Mouse (Mus musculus): ENCODE results near the gene Neurl2. TPM values are rescaled to one million over a fixed set of nuclear protein-coding genes. Genes with fewer than 3 reads are reported as not detected.

The Neurl2 gene
- polyA plus RNA-seq, 2 experiments = 0.70 to 1.0 TPM

DNA sequence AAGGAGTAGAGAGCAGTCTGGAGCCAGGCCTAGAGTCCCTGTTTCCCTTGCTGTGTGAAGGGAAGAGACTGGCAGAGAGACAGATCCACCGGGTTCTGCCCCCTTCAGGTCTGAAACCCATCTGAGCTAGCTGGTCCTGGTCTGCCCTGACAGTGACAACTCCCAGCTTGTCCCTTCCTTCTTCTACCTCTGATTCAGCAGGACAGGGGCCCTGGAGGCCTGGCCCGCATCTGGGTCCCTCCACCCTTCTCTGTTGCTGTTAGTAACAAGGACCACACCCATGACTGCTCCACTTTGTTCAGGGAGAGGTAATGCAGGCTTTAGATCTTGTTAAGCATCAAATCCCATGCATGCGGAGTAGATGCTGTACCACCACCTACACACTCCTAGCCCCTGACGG is 44.8 kb downstream of the Neurl2 start:
- TF ChIP-seq CTCF (IDR thresholded peaks at IDR 0.05; ENCODE audit: low read depth) (0 out of 2 replicates have a peak, but pooled peaks have one; percentile 17), EP300 (IDR thresholded peaks at IDR 0.05; ENCODE audit: low read depth) (no peak)
- 61% methylated on average over 4 of the region's 4 CpGs for WGBS (ENCODE audit: insufficient replicate concordance)
- ATAC-seq (ENCODE audit: insufficient read depth) = peak; percentile 36
- no peaks in the 10 kb centered on the region for H3K9me3 ChIP-seq (ENCODE audit: control insufficient read depth, low read length)
- peaks cover 7% of the 10 kb centered on the region for H3K27me3 ChIP-seq (ENCODE audit: control insufficient read depth, insufficient read depth, low read length)
- no peak for DNase-seq (ENCODE audit: low read depth in 3 of 3, low spot score in 3 of 3)
- H3K9ac ChIP-seq (replicated peaks) = no peak overlapping the region
- peaks cover 5% of the 10 kb centered on the region for H3K36me3 ChIP-seq (replicated peaks; ENCODE audit: control insufficient read depth, insufficient read depth, low read depth)
- H3K27ac ChIP-seq = no peak overlapping the region
- peaks cover 14 to 28% of the 10 kb centered on the region in 2 experiments for H3K4me1 ChIP-seq (replicated peaks; ENCODE audit: control insufficient read depth in 2 of 2, insufficient read depth in 2 of 2, low read length in 1 of 2)
- peak overlapping the region; percentile 9 for H3K4me2 ChIP-seq (ENCODE audit: low read depth)
- no peak overlapping the region for H3K4me3 ChIP-seq (ENCODE audit: insufficient read depth in 1 of 2, low read depth in 2 of 2, low read length in 2 of 2)

DNA sequence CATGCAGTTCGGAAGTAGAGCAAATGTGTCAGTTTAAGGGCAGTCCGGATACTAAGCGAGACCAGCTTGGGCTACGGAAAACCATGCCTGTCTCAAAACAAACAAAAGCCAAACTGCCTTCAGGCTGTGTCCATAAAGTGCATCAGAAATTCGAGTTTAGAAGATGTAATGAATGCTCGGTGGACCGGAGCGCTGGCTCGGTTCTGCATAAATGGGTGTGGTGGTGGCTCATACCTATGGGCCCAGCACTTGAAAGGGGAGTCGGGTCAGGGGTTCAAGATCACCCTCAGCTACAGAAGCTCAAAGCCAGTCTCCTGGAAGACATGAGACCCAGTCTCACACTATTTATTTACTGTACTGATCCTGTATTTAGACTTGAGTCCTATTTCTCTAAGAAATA is 45.5 kb downstream of the Neurl2 start:
- H3K9ac ChIP-seq (replicated peaks) = no peak overlapping the region
- peaks cover 14 to 28% of the 10 kb centered on the region in 2 experiments for H3K4me1 ChIP-seq (replicated peaks; ENCODE audit: control insufficient read depth in 2 of 2, insufficient read depth in 2 of 2, low read length in 1 of 2)
- H3K27ac ChIP-seq = no peak overlapping the region
- WGBS (ENCODE audit: insufficient replicate concordance) = 85% methylated on average over 10 of the region's 10 CpGs
- ATAC-seq (ENCODE audit: insufficient read depth) (no peak), DNase-seq (ENCODE audit: low read depth in 3 of 3, low spot score in 3 of 3) (no peak)
- H3K9me3 ChIP-seq (ENCODE audit: control insufficient read depth, low read length) = no peaks in the 10 kb centered on the region
- peaks cover 5% of the 10 kb centered on the region for H3K36me3 ChIP-seq (replicated peaks; ENCODE audit: control insufficient read depth, insufficient read depth, low read depth)
- H3K4me2 ChIP-seq (ENCODE audit: low read depth) = no peak overlapping the region
- no peak overlapping the region for H3K4me3 ChIP-seq (ENCODE audit: insufficient read depth in 1 of 2, low read depth in 2 of 2, low read length in 2 of 2)
- TF ChIP-seq EP300 (IDR thresholded peaks at IDR 0.05; ENCODE audit: low read depth) = no peak
- TF ChIP-seq CTCF (IDR thresholded peaks at IDR 0.05; ENCODE audit: low read depth) = no peak
- peaks cover 7% of the 10 kb centered on the region for H3K27me3 ChIP-seq (ENCODE audit: control insufficient read depth, insufficient read depth, low read length)

DNA sequence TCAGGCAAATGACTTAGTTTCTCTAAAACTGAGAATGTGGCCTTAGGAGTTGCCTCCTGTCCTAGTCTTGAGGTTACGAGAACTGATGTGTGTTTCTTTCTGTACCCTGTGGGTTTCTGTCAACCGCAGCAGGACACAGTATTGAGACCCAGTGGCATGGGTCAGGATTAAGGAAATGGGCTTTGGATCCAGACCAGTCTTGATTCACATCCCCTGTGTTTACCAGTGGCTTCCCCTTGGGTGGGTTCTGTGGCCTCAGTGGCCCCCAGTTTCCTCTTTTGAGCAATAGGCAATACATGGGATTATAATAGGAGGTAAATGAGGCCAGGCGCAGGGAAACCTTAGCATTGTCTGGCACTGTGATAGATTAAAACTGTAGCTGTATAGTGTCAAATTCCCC is 46.2 kb downstream of the Neurl2 start:
- no peaks in the 10 kb centered on the region for H3K9me3 ChIP-seq (ENCODE audit: control insufficient read depth, low read length)
- WGBS (ENCODE audit: insufficient replicate concordance) = 70% methylated on average over 3 of the region's 3 CpGs
- peaks cover 2% of the 10 kb centered on the region for H3K36me3 ChIP-seq (replicated peaks; ENCODE audit: control insufficient read depth, insufficient read depth, low read depth)
- no peak overlapping the region; the same call in 1 of the 2 replicates for H3K4me2 ChIP-seq (ENCODE audit: low read depth)
- H3K4me3 ChIP-seq (ENCODE audit: insufficient read depth in 1 of 2, low read depth in 2 of 2, low read length in 2 of 2) = no peak overlapping the region
- H3K27ac ChIP-seq = no peak overlapping the region
- peaks cover 14 to 28% of the 10 kb centered on the region in 2 experiments for H3K4me1 ChIP-seq (replicated peaks; ENCODE audit: control insufficient read depth in 2 of 2, insufficient read depth in 2 of 2, low read length in 1 of 2)
- no peak for TF ChIP-seq EP300 (IDR thresholded peaks at IDR 0.05; ENCODE audit: low read depth)
- TF ChIP-seq CTCF (IDR thresholded peaks at IDR 0.05; ENCODE audit: low read depth) = no peak
- ATAC-seq (ENCODE audit: insufficient read depth) = no peak
- DNase-seq (ENCODE audit: low read depth in 3 of 3, low spot score in 3 of 3) = no peak
- H3K27me3 ChIP-seq (ENCODE audit: control insufficient read depth, insufficient read depth, low read length) = peaks cover 7% of the 10 kb centered on the region
- H3K9ac ChIP-seq (replicated peaks) = no peak overlapping the region

DNA sequence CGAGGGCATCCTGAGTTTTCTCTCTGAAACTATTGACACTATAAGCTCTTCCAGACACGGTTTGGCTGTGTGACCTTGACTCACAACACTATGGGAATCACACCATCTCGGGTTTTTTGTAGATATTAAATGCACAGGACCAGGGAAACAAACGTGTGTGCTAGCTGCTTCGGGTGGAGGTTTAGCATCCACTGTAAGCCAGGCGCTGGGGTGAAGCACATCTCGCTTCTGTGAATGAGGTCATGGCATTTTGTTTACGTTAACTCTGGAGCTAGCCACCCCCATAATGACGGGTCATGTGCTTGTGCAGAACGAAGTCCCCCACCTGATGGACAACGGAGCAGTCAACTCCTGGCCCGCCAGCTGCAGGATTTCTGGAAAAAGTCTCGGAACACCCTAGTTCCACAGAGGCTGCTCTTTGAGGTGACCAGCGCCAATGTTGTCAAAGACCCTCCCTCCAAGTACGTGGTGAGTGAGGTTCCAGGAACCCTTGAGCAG is 46.8 kb downstream of the Neurl2 start:
- DNase-seq (ENCODE audit: low read depth in 3 of 3, low spot score in 3 of 3) = no peak
- TF ChIP-seq EP300 (IDR thresholded peaks at IDR 0.05; ENCODE audit: low read depth) (no peak), CTCF (IDR thresholded peaks at IDR 0.05; ENCODE audit: low read depth) (no peak)

DNA sequence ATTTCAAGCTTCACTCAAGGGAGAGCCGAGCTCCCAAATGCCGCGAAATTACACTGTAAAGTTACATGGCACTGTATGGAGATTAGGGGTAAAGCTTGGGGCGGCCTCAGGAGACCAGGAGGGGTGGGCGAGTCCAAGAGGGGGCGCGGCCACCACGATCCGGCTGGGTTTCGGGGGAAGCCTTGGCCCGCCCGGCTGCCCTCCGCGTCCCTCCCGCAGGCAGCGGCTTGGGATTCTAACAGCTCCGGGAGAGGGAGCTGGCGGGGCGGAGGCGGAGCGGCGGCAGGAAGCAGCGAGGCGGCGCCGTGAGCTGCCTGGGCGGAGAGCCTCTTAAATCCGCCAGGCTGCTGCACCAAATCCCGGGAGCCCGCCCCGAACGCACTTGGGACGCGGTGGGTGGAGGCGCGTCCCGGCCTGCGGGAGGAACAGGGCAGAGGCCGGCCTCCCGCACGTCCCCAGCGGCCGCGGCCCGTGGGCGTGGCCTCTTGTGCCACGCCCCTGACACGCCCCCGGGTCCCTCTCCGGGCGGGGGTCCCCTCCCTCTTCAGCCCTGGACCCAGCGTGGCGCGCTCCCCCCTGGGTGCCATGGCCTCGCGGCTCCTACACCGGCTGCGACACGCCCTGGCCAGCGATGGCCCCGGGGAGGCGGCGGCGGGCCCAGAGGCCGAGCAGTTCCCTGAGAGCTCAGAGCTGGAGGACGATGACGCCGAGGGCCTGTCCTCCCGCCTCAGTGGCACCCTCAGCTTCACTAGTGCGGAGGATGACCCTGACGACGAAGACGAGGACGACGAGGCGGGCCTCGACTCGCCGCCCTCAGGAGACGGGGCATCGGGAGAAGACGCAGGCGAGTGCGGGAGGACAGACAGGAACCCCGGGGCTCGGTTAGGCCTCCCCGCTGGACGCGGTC is 47.5 kb downstream of the Neurl2 start, which contains the start of gene Snx21:
Gene Snx21, plus strand, starts transcription at position 343 of the 907 bp plus-strand sequence.
- Histone ChIP-seq H3K4me1 (replicated peaks; ENCODE audit: control insufficient read depth in 2 of 2, insufficient read depth in 2 of 2, low read length in 1 of 2) (peaks cover 14 to 28% of the 10 kb centered on the region in 2 experiments), H3K9ac (replicated peaks) (peak within 1 kb of the TSS; percentile 65), H3K9me3 (ENCODE audit: control insufficient read depth, low read length) (no peaks in the 10 kb centered on the region), H3K27me3 (ENCODE audit: control insufficient read depth, insufficient read depth, low read length) (peaks cover 7% of the 10 kb centered on the region), H3K4me3 (ENCODE audit: insufficient read depth in 1 of 2, low read depth in 2 of 2, low read length in 2 of 2) (peak within 1 kb of the TSS; percentile 47 to 56), H3K36me3 (replicated peaks; ENCODE audit: control insufficient read depth, insufficient read depth, low read depth) (no peaks in the 10 kb centered on the region), H3K4me2 (ENCODE audit: low read depth) (peak within 1 kb of the TSS; percentile 68), H3K27ac (peak within 1 kb of the TSS; percentile 38)
- DNase-seq (ENCODE audit: low read depth in 3 of 3, low spot score in 3 of 3) (peak; percentile 62 to 74 (median 65)), ATAC-seq (ENCODE audit: insufficient read depth) (peak; percentile 85)
- WGBS (ENCODE audit: insufficient replicate concordance) = under 1% methylated on average over 77 of the region's 89 CpGs
- TF ChIP-seq CTCF (IDR thresholded peaks at IDR 0.05; ENCODE audit: low read depth) = peak; percentile 58
- peak; percentile 7; the same call in 1 of the 2 replicates for TF ChIP-seq EP300 (IDR thresholded peaks at IDR 0.05; ENCODE audit: low read depth)

More for the DNA sequence above, 46.8 kb downstream of the Neurl2 start:
- H3K4me3 ChIP-seq (ENCODE audit: insufficient read depth in 1 of 2, low read depth in 2 of 2, low read length in 2 of 2) = peak overlapping the region; percentile 47 to 56
- ATAC-seq (ENCODE audit: insufficient read depth) = peak; percentile 2; the same call in 1 of the 2 replicates
- H3K27ac ChIP-seq = peak overlapping the region; percentile 38
- H3K4me1 ChIP-seq (replicated peaks; ENCODE audit: control insufficient read depth in 2 of 2, insufficient read depth in 2 of 2, low read length in 1 of 2) = peaks cover 14 to 28% of the 10 kb centered on the region in 2 experiments
- 17% methylated on average over 15 of the region's 15 CpGs for WGBS (ENCODE audit: insufficient replicate concordance)
- peak overlapping the region; percentile 68 for H3K4me2 ChIP-seq (ENCODE audit: low read depth)
- peaks cover 7% of the 10 kb centered on the region for H3K27me3 ChIP-seq (ENCODE audit: control insufficient read depth, insufficient read depth, low read length)
- no peaks in the 10 kb centered on the region for H3K36me3 ChIP-seq (replicated peaks; ENCODE audit: control insufficient read depth, insufficient read depth, low read depth)
- peak overlapping the region; percentile 65; the same call in 1 of the 2 replicates for H3K9ac ChIP-seq (replicated peaks)
- no peaks in the 10 kb centered on the region for H3K9me3 ChIP-seq (ENCODE audit: control insufficient read depth, low read length)

Measured in liver, embryonic 14.5 days (tissue).